Mouse (Mus musculus): ENCODE data around the gene Rsph3a. TPM values are rescaled to one million over a fixed set of nuclear protein-coding genes. Genes with fewer than 3 reads are reported as not detected.

Rsph3a gene
- polyA plus RNA-seq, 1 experiment from 2014 or later: 57.7 TPM

DNA sequence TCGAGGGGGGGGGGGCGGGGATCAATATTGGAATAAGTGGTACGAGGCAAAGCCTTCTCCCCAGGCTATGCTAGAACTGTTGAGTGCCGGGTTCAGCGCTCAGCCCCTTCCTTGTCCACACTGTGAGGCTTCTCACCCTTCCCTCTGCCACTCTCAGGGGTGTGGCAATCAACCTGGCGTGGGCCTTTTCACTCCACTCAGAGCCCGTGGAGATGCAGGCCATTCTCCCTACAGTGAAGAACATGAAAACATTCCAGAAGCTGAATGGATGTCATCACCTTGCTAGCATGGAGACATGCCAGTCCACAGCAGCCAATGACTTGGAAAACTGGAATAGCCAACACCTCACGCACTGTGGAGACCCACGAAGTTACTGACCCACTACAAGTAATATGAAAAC, 29.6 kb upstream of the Rsph3a start:
- Histone ChIP-seq H3K9ac (no peak overlapping the region), H3K27ac (ENCODE audit: poor library complexity, severe bottlenecking) (no peak overlapping the region), H3K9me3 (replicated peaks) (peaks cover 9% of the 10 kb centered on the region), H3K4me2 (no peak overlapping the region), H3K36me3 (no peaks in the 10 kb centered on the region), H3K4me3 (no peak overlapping the region), H3K4me1 (replicated peaks) (no peaks in the 10 kb centered on the region), H3K27me3 (replicated peaks) (peaks cover 26% of the 10 kb centered on the region; the same call in 1 of the 2 replicates)
- no peak for ATAC-seq (ENCODE audit: insufficient number of reproducible peaks, low FRiP score)
- 61% methylated on average over 9 of the region's 9 CpGs for WGBS

DNA sequence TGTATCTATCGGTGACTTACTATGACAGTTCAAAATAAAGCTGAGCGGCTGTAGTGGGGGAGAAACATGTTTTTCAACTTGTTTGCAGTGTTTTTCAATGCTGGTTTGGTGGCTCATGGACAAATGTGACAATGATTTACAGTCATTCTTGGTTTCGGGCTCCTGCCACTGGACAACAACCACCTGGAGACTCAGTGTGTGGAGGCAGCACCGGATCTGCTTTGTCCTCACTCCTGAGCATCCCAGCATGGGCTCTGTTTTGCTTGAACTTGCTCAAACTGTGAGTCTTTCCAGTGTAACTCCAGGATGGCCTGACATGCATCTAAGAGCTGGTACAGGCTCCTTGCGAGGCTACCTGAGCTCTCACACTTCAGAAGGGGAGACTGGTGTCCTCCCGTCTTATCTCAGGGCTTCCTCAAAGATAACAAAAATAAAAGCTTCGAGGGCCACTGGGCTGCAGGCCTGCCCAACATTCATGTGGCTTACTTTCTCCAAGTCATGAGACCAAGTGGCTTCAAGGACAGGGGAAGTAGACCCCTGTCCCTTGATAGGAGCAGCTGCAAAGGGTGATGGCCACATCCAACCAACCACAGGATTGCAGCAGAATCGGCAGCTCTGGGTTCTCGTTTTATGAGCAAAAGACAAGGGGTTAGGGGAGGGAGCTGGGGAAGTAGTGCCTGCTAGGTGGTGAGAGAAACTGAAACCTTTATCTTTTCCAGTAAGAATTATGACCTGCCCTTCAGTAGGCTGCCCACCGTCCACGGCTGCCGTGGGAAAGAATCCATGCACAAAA, 28.4 kb upstream of the Rsph3a start:
- Histone ChIP-seq H3K27me3 (replicated peaks) (peaks cover 31% of the 10 kb centered on the region), H3K4me3 (no peak overlapping the region), H3K36me3 (no peaks in the 10 kb centered on the region)

DNA sequence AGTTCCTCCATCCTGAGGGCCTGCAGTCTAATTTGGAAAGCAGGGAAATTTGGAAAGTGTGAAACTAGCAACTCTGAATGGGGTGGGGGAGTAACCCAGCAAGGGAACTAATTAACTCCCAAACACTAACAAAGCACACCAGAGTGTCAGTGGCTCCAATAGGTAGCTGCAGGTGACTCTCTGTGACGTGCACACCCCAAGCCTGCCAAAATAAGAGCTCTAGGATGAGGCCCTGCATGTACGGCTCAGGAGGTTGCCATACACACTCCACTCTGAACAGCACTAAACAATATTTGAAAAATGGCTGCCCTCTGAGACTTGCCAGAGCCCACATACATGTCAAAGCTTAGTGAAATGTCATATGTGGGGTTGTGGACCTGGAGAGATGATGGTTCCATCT, 27.1 kb upstream of the Rsph3a start:
- Histone ChIP-seq H3K27me3 (replicated peaks) (peaks cover 38% of the 10 kb centered on the region), H3K9ac (no peak overlapping the region), H3K4me3 (no peak overlapping the region), H3K4me1 (replicated peaks) (no peaks in the 10 kb centered on the region), H3K36me3 (no peaks in the 10 kb centered on the region), H3K4me2 (no peak overlapping the region), H3K27ac (ENCODE audit: poor library complexity, severe bottlenecking) (no peak overlapping the region), H3K9me3 (replicated peaks) (peaks cover 4% of the 10 kb centered on the region; the same call in 1 of the 2 replicates)
- ATAC-seq (ENCODE audit: insufficient number of reproducible peaks, low FRiP score): no peak
- 77% methylated on average over 2 of the region's 2 CpGs for WGBS

More for the DNA sequence above, 28.4 kb upstream of the Rsph3a start:
- ATAC-seq (ENCODE audit: insufficient number of reproducible peaks, low FRiP score): no peak
- H3K4me2 ChIP-seq: no peak overlapping the region
- no peaks in the 10 kb centered on the region for H3K4me1 ChIP-seq (replicated peaks)
- H3K27ac ChIP-seq (ENCODE audit: poor library complexity, severe bottlenecking): no peak overlapping the region
- no peak overlapping the region for H3K9ac ChIP-seq
- H3K9me3 ChIP-seq (replicated peaks): 0 out of 2 replicates have a peak, but pooled peaks cover 3% of the 10 kb centered on the region
- 45% methylated on average over 12 of the region's 12 CpGs for WGBS

GRCm38 (mm10) chr17:7919209-7919608, 26.2 kb upstream of the Rsph3a start:
- ATAC-seq (ENCODE audit: insufficient number of reproducible peaks, low FRiP score): no peak
- Histone ChIP-seq H3K4me1 (replicated peaks) (peaks cover 6% of the 10 kb centered on the region), H3K27me3 (replicated peaks) (peaks cover 34% of the 10 kb centered on the region), H3K27ac (ENCODE audit: poor library complexity, severe bottlenecking) (no peak overlapping the region), H3K9me3 (replicated peaks) (peaks cover 4% of the 10 kb centered on the region; the same call in 1 of the 2 replicates), H3K4me2 (no peak overlapping the region), H3K4me3 (no peak overlapping the region), H3K36me3 (no peaks in the 10 kb centered on the region), H3K9ac (no peak overlapping the region)
- WGBS: 65% methylated on average over 2 of the region's 2 CpGs

- WGBS: 88% methylated on average over 5 of the region's 5 CpGs
- H3K4me1 ChIP-seq (replicated peaks): peaks cover 17% of the 10 kb centered on the region
- no peak for ATAC-seq (ENCODE audit: insufficient number of reproducible peaks, low FRiP score)
- H3K36me3 ChIP-seq: no peaks in the 10 kb centered on the region
- peaks cover 40% of the 10 kb centered on the region for H3K27me3 ChIP-seq (replicated peaks)
- H3K4me3 ChIP-seq: no peak overlapping the region
- no peak overlapping the region for H3K4me2 ChIP-seq
- no peak overlapping the region for H3K9ac ChIP-seq
- H3K27ac ChIP-seq (ENCODE audit: poor library complexity, severe bottlenecking): no peak overlapping the region
- H3K9me3 ChIP-seq (replicated peaks): peaks cover 4% of the 10 kb centered on the region; the same call in 1 of the 2 replicates
Observed at GRCm38 (mm10) chr17:7922564-7922963, 22.9 kb upstream of the Rsph3a start.

GRCm38 (mm10) chr17:7924185-7924725, 21.2 kb upstream of the Rsph3a start:
- Histone ChIP-seq H3K9ac (no peak overlapping the region), H3K4me1 (replicated peaks) (peaks cover 17% of the 10 kb centered on the region), H3K4me3 (no peak overlapping the region), H3K4me2 (no peak overlapping the region), H3K27ac (ENCODE audit: poor library complexity, severe bottlenecking) (no peak overlapping the region), H3K27me3 (replicated peaks) (peaks cover 34% of the 10 kb centered on the region), H3K9me3 (replicated peaks) (peaks cover 4% of the 10 kb centered on the region; the same call in 1 of the 2 replicates), H3K36me3 (no peaks in the 10 kb centered on the region)
- 56% methylated on average over 13 of the region's 13 CpGs for WGBS
- ATAC-seq (ENCODE audit: insufficient number of reproducible peaks, low FRiP score): no peak

DNA sequence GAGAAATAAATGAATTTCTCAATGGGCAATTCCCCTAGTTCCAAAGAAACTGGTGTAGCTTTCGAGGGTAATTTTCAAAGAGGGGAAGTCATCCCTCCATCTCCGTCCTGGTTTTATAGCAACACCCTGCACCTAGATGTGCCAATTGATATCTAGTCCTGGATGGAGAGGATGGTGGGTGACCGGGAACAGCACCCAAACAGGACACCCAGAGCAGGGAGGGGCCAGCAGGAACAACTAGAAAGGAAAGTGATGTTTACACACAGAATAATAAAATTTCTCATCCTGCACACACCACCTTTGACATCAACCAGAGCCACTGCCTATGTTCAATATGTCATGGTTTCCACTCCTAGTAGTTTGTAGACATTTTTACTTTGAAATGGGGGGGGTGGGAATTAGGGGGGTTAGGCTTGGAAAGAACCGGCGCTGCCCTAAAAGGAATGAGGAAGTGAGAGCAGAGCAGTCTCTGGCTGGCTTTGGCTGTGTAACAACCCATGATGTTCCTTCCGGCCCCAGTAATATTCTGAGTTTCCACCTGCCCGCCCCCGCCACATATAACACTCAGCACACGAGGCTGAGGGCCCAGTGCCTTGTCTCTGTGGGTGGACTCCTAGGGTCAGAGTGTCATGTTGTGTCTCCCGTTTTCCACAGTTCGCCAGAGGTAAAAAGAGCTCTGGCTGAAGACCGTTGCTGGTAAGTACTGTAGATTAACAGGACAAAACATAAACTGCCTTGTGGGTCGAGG, 19.8 kb upstream of the Rsph3a start, which contains the start of gene Tagap:
TSS of gene Tagap (plus strand) at position 588 of the 748 bp plus-strand sequence.
- H3K9me3 ChIP-seq (replicated peaks): peaks cover 4% of the 10 kb centered on the region; the same call in 1 of the 2 replicates
- ATAC-seq (ENCODE audit: insufficient number of reproducible peaks, low FRiP score): no peak
- no peaks in the 10 kb centered on the region for H3K36me3 ChIP-seq
- H3K9ac ChIP-seq: no peak within 1 kb of the TSS
- H3K27ac ChIP-seq (ENCODE audit: poor library complexity, severe bottlenecking): no peak within 1 kb of the TSS
- 61% methylated on average over 13 of the region's 13 CpGs for WGBS
- H3K4me3 ChIP-seq: no peak within 1 kb of the TSS
- no peak within 1 kb of the TSS for H3K4me2 ChIP-seq
- H3K27me3 ChIP-seq (replicated peaks): peaks cover 32% of the 10 kb centered on the region; the same call in 1 of the 2 replicates
- peaks cover 17% of the 10 kb centered on the region for H3K4me1 ChIP-seq (replicated peaks)

GRCm38 (mm10) chr17:7927582-7928535, 17.6 kb upstream of the Rsph3a start:
- H3K36me3 ChIP-seq: no peaks in the 10 kb centered on the region
- no peak overlapping the region for H3K27ac ChIP-seq (ENCODE audit: poor library complexity, severe bottlenecking)
- H3K9ac ChIP-seq: no peak overlapping the region
- H3K4me3 ChIP-seq: no peak overlapping the region
- no peak overlapping the region for H3K4me2 ChIP-seq
- peaks cover 21% of the 10 kb centered on the region; the same call in 1 of the 2 replicates for H3K27me3 ChIP-seq (replicated peaks)
- no peak for ATAC-seq (ENCODE audit: insufficient number of reproducible peaks, low FRiP score)
- 66% methylated on average over 24 of the region's 24 CpGs for WGBS
- no peaks in the 10 kb centered on the region for H3K9me3 ChIP-seq (replicated peaks)
- peaks cover 17% of the 10 kb centered on the region for H3K4me1 ChIP-seq (replicated peaks)

GRCm38 (mm10) chr17:7928662-7929061, 16.8 kb upstream of the Rsph3a start:
- no peak overlapping the region for H3K4me3 ChIP-seq
- no peak overlapping the region for H3K27ac ChIP-seq (ENCODE audit: poor library complexity, severe bottlenecking)
- no peaks in the 10 kb centered on the region for H3K9me3 ChIP-seq (replicated peaks)
- peaks cover 21% of the 10 kb centered on the region; the same call in 1 of the 2 replicates for H3K27me3 ChIP-seq (replicated peaks)
- no peak overlapping the region for H3K9ac ChIP-seq
- WGBS: 80% methylated on average over 6 of the region's 6 CpGs
- no peaks in the 10 kb centered on the region for H3K36me3 ChIP-seq
- no peak overlapping the region for H3K4me2 ChIP-seq
- no peak for ATAC-seq (ENCODE audit: insufficient number of reproducible peaks, low FRiP score)
- H3K4me1 ChIP-seq (replicated peaks): peaks cover 17% of the 10 kb centered on the region

DNA sequence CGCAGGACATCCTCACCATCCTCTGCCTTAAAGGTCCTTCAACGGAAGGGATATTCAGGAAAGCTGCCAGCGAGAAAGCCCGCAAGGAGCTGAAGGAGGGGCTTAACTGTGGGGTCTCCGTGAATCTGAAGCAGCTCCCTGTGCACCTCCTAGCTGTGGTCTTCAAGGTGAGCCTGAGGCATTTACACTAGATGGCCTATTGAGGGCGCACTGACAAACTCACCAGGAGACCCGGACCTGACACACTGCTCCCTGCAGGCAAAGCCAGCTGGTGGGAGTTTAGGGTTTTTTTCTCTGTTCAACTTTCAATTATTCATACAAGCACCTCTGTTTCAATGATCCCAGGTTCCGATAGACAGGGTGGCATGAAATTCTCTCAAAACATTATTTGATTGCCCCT, 16.1 kb upstream of the Rsph3a start:
- H3K4me2 ChIP-seq: no peak overlapping the region
- no peaks in the 10 kb centered on the region for H3K36me3 ChIP-seq
- no peaks in the 10 kb centered on the region for H3K9me3 ChIP-seq (replicated peaks)
- H3K4me1 ChIP-seq (replicated peaks): peaks cover 11% of the 10 kb centered on the region
- 28% methylated on average over 8 of the region's 8 CpGs for WGBS
- peaks cover 21% of the 10 kb centered on the region; the same call in 1 of the 2 replicates for H3K27me3 ChIP-seq (replicated peaks)
- ATAC-seq (ENCODE audit: insufficient number of reproducible peaks, low FRiP score): no peak
- H3K4me3 ChIP-seq: no peak overlapping the region
- no peak overlapping the region for H3K9ac ChIP-seq
- no peak overlapping the region for H3K27ac ChIP-seq (ENCODE audit: poor library complexity, severe bottlenecking)

Data from heart, embryonic 12.5 days (tissue).